Mouse (Mus musculus): ENCODE results near the gene Wnk2.

The Wnk2 gene

DNA sequence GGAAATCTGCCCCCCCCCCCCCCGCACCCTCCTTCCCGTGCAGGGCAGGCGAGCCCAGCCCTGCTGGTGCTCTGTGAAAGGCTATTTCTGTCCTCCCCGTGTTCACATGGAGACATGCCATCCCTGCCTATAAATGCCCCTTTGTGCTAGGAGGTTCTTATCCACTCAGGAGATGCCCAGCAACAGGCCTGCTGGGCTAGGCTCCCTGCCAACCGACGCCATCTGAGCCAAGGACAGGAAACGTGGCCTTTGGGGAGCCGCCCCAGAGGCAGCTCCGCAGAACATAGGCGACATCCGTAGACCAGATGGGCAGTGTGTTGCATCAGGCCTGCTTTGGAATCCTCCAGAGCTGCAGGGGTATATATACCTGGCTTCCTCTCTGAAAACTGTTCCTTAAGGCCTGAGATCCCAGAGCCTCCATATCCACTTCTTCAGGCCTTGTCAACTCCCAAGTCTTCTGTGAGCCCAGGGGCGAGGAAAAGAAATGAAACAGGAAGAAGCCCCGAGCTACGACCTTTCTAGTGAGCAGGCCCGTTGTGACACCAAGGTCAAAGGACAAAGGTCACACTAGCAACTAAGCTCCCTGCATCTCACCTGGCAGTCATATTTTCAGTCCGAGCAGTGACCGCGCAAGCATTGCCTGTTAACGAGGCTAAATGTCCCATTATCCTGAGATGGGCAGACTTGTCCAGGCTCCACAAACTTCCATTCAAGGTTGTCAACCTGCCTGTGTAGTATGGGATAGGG is 31.2 kb upstream of the Wnk2 start:
- in situ Hi-C loops (cut with MboI; ENCODE audit: low sequenced_read_pairs) = no loop called here

DNA sequence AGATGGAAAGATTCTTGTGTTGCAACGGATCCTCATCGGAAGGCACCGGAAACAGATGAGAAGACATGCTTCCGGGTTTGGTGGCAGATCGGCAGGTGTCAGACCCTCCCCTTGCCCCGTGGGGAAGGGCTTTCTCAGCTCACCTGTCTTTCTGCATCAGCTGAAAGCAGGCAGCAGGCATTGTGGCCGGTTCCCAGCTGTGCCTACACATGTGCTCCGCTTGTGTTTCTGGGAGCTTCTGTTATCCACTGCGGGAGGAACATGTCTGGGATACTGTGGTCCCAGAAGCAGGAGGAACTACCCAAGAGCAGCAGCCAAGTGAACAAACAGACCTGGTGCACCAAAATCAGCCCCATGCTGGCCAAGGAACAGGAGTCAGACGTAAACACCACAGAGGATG is 27.7 kb upstream of the Wnk2 start:
- in situ Hi-C loops (cut with MboI; ENCODE audit: low sequenced_read_pairs) = no loop called here

DNA sequence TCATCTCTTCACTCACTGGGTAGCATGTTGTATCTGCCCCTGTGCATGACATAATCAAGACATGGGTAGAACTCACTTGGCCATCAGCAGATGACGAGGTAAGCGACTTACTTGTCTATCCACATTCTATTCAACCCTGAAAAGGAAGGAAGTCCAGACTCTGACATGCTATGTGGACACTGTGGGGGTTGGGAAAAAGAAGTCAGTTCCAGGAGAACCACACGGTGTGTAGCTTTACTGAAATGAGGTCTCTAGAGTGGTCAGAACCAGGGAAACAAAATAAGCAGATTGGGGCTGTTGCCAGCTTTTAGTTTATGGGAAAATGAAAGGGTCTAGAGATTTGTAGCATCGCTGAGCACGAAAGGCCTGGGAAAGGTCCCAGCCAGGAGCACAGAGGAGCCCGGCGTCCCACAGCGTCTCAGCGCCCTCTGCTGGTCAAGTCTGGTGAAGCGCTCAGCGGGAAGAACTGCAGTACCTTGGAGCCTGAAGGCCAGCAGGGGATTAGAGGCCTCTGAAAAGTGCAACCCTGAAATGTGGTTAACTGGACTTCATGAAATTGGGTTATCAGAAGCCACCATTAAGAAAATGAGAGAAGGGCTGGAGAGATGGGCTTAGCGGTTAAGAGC is 25.3 kb upstream of the Wnk2 start:
- in situ Hi-C loops (cut with MboI; ENCODE audit: low sequenced_read_pairs) = loop anchor here (25.0 kb wide), 1 partner anchor 511 kb away; the partner anchor contains the start of gene Barx1

DNA sequence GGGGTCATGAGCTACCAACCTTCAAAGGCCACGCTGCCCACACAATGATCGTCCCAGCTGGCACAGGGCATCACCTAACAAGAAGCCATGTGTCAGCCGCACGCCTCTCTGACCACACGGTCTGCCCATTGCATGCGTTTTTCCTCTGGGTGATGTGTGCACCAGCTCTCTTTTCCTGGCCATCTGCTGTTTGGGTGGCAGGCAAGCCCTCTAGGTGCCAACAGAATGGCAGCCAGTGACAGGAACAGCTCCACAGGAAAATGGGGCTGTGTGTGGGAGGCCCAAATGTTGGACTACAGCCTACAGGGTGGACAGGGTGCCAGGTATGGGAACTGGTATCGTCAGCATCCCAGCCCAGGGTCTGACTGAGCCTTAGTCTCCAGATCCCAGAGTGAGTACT is 24.5 kb upstream of the Wnk2 start:
- in situ Hi-C loops (cut with MboI; ENCODE audit: low sequenced_read_pairs) = loop anchor here (25.0 kb wide), 1 partner anchor 510 kb away; the partner anchor contains the start of gene Barx1

DNA sequence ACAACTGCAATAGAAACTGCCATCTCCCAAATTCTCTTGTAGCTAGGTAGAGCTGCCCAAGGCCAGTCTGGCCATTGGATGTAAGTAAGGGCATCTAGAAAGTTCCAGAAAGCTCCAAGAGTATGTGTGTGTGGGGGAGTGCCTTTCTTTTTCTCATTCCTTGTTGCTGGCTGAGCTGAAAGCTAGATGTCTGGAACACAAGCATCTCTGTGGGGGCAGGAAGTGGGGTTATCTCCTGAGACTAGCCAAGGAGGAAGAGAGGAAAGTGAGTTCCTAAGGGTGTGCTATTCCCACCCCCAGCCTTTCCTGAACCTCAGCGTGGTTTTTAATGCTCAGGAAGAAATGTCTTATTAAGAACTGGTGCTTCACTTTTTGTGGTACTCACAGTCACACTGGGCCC is 23.9 kb upstream of the Wnk2 start:
- in situ Hi-C loops (cut with MboI; ENCODE audit: low sequenced_read_pairs) = loop anchor here (25.0 kb wide), 1 partner anchor 509 kb away; the partner anchor contains the start of gene Barx1

DNA sequence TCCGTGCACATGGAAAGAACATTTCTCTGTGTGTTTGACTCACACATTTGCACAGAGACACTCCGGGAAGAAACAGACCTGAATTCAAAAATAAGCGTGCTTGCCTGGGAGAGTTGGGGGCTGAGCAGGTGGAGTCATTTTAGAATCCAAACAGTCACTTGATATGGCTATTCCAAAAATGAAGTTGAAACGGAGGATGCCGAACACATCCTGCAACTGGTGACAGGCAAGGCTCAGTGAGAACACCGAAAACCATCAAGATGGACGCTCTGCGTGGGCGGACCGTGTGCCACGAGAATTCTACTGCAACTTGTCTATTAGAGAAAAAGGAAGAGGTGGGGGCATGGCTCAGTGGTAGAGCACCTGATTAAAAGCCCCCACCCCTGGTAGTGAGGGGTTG is 22.8 kb upstream of the Wnk2 start:
- in situ Hi-C loops (cut with MboI; ENCODE audit: low sequenced_read_pairs) = loop anchor here (25.0 kb wide), 1 partner anchor 508 kb away; the partner anchor contains the start of gene Barx1

DNA sequence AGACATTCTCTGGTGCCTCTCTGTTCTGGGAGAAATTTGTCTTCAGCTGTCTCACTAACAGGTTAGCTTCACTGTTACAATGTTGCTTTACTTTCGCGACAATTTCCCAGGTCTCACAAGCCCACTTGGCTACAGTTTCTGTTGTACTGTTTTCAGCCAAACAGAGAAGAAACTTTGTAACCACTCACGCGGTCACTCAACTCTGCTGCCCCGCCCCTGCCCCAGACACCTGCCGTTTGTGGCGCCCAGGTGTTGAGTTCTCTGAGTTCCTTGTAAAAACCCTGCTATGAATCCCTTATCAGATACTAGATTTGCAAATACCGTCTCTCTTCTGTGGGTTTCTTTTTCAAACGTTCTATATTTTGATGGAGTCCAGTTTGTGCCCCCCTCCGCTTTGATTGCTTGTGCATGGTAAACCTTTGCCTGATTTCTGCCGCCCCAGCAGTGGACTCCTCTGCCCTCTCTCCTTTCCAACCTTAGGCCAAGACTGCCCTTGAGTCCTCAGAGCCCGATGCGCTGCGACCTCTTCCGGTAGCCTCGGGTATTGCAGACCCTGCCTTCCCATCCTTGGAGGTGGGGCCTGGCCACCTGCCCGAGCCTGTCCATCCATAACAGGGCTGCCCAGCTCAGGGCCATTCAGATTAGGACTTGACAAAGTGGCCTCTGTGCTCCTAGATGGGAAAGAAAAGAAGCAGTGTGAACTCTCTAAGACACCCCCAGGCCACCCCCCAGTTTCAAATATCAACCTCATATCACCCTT is 21.8 kb upstream of the Wnk2 start:
- in situ Hi-C loops (cut with MboI; ENCODE audit: low sequenced_read_pairs) = loop anchor here (25.0 kb wide), 1 partner anchor 507 kb away; the partner anchor contains the start of gene Barx1

DNA sequence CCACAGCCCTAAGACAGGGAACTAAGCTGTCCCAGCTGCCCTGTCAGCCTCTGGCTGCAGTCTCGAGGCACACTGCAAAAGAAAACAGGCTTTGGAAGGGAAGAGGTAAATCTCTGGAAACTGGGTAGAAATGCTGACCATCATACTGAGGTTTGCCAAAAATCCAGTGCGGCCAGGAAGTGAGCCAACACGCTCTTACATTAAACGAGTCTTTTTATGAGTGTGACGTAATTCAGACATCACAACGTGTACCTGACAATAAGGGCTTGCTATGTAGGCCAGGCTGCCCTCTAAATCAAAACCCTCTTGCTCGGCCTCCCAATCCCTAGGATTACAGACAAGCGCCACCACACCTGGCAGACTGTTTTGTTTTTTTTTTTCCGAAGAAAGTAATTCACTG is 19.3 kb upstream of the Wnk2 start:
- in situ Hi-C loops (cut with MboI; ENCODE audit: low sequenced_read_pairs) = loop anchor here (25.0 kb wide), 1 partner anchor 505 kb away; the partner anchor contains the start of gene Barx1

DNA sequence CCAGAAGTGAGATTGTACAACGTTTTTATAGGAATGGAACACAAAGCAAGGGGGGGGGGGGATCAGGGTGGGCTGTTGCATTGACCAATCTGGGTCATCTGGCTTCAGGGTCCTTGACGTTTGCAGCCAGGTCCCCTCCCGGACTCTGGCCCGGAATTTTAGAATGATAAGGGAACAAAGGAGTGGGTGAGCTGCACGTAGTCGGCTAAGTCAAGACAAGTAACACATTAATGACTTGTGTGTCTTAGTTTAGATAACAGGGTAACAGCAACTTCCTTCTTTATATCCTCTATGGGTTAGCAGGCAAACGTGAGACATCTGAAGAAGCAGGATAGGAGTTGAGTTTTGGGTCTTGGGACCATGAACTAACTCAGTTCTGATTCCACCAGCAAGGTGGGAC is 15.8 kb upstream of the Wnk2 start:
- in situ Hi-C loops (cut with MboI; ENCODE audit: low sequenced_read_pairs) = loop anchor here (25.0 kb wide), 1 partner anchor 501 kb away; the partner anchor contains the start of gene Barx1

DNA sequence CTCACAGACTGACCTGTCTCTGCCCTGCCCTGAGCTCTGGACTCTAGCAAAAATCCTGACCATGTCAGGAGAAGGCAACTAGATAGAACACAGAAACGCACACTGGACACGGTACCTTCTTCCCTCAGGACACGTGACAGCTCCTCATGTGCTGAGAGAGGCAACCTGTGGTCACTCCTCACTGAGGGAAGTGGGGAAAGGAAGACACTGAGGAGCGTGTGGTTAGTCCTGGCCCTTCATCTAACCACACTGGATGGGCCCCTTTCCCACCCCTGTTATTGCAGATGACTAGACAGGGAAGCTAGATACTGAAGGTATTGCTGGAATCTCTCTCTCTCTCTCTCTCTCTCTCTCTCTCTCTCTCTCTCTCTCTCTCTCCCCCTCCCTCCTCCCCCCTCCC is 14.9 kb upstream of the Wnk2 start:
- in situ Hi-C loops (cut with MboI; ENCODE audit: low sequenced_read_pairs) = loop anchor here (25.0 kb wide), 1 partner anchor 500 kb away; the partner anchor contains the start of gene Barx1

DNA sequence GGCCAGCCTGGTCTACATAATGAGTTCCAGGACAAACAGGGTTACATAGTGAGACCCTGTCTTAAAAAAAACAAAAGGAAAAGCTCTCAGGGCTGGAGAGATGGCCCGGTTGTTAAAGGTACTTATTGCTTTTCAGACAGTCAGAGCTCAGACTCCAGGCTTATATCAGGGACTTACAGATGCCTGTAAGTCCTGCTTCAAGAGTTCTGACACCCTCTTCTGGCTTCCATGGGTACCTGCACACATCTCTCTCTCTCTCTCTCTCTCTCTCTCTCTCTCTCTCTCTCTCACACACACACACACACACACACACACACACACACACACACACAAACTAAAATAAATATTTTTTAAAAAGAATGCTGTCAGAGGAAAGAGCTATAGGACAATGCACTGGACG is 13.4 kb upstream of the Wnk2 start:
- in situ Hi-C loops (cut with MboI; ENCODE audit: low sequenced_read_pairs) = loop anchor here (25.0 kb wide), 1 partner anchor 499 kb away; the partner anchor contains the start of gene Barx1

DNA sequence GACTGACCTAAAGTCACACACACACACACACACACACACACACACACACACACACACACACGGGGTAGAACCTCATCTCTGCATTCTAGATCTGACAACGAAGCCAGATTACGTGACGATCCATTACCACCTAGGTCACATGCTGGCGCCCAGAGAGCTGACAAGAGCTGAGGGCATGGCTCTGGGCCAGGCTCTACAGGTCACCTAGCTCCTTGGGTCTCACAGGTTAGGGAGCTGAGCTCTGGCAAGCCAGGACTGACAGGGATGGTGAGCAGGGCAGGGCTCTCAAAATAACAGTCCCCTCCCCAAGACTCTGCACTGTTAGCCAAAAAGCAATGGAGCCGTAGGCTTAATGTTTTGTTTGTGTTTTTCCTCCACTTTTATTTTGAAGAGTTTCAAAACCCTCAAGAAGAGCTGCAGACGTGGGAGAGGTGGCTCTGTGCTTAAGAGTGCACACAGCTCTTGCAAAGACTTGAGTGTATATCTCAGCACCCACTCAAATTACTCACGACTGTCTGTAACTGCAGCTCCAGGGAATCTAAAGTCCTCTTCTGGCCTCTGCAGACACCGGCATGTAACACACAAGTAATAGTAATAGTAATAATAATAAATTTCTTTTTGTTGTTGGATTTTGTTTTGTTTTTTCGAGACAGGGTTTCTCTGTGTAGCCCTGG is 10.4 kb upstream of the Wnk2 start:
- in situ Hi-C loops (cut with MboI; ENCODE audit: low sequenced_read_pairs) = loop anchor here (25.0 kb wide), 1 partner anchor 496 kb away; the partner anchor contains the start of gene Barx1

DNA sequence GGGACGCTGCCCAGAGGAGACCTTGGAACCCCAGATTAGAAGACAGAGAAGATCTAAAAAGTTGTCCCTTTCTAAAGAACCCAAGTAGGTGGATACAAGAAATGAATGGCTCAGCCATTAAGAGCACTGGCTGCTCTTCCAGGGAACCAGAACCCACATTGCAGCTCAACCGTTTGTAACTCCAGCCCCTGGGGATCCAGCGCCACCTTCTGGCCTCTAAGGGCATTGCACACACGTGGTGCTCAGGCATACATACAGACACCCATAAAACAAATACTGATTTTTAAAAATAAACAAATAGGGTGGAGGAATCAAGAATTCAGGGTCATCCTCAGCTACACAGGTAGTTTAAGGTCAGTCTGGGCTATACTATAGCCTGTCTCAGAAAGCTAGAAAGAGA is 8.8 kb upstream of the Wnk2 start:
- in situ Hi-C loops (cut with MboI; ENCODE audit: low sequenced_read_pairs) = loop anchor here (25.0 kb wide), 1 partner anchor 494 kb away; the partner anchor contains the start of gene Barx1

DNA sequence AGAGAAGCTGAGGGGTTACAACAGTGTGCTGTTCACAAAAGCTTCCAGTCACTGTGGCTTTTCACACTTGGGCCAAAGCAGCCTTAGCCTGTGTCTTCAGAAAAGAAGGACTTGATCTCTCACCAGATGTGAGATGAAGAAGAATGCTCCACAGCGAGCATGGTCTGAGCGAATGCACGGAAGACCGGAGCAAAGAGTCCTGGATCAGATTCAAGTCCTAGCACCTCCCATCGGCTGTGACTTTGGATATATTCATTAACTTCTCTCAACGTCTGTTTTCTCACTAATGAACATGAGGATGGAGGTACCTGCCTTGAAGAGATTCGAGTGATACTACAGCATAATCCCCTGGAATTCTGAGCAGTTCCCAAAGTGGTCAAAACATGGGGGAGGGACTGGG is 6.8 kb upstream of the Wnk2 start:
- in situ Hi-C loops (cut with MboI; ENCODE audit: low sequenced_read_pairs) = loop anchor here (25.0 kb wide), 1 partner anchor 492 kb away; the partner anchor contains the start of gene Barx1

DNA sequence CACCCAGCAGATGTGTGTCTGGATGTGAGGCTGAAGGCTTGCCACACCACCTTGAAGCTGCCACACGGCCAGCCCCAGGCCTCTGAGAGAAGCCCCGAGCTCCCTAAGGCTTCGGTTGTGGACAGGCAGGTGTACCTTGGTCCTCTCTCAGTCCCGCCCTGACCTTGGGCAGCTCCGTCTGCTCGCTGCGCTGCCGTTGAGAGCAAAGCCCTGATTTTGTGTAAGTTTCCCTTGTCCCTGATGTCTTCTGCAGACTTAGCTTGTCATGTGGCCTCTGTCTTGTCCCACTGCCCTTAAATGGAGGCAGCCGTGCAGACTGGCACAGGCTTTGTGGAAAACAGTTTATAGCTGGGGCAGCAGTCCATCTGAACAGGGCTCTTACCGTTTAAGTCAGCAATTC is 6.2 kb upstream of the Wnk2 start:
- in situ Hi-C loops (cut with MboI; ENCODE audit: low sequenced_read_pairs) = loop anchor here (25.0 kb wide), 1 partner anchor 492 kb away; the partner anchor contains the start of gene Barx1

DNA sequence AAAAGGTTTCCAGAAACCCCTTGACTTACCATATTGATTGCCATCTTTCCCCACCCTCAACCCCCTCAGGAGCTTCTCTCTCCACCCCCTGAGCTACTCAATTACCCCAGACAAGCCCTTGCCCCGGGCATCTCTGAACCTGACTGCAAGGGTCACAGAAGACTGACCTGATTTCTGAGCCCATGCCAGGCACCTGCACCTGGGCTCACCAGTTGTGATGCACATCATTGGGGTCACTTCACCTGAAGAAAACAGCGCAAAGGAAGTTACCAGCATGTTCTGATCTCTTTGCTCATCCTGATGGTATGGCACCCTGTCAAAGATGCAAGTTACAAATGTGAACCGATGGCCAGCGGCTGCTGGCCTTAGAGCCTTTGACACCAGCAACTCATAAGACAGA is 873 bp upstream of the Wnk2 start:
- in situ Hi-C loops (cut with MboI; ENCODE audit: low sequenced_read_pairs) = no loop called here

DNA sequence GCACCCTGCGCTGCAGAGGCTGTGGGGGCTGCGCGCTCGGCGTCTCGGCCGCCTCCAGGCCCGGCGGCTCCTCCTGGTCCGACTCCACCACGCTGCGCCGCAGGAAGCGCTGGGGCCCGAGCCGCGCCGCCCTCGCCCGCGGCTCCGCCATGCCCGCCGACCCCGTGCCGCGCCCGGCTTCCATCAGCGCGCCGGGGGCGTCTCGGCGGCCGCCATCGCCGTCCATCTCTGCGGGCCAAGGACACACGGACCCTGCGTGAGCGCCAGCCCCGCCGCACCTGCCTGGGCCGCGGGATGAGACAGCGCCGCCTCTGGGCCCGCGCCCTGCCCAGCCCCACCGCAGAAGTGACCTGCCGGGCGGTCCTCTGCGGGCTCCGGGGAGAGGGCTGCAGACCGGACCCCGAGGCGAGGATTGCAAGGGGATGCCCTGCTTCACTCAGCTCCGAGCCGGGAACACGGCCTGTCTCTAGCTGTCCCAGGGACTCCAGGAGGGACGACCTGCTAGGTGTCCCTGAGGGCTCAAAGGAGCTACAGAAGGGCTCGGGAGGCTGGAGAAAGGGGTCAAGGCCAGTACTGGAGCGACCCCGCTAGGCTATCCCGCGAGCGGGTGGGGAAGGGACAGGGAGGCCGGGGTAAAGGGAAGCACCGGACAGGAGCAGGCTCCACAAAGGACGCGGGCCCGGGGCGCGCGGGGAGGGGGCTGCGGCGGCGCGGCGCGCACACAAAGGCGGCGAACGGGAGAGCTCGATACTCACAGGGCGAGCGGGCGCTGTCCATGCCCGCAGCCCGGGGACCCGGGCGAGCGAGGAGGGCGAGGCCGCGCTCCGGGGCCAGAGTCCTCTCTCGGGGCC is 582 bp downstream of the Wnk2 start:
- in situ Hi-C loops (cut with MboI; ENCODE audit: low sequenced_read_pairs) = no loop called here

DNA sequence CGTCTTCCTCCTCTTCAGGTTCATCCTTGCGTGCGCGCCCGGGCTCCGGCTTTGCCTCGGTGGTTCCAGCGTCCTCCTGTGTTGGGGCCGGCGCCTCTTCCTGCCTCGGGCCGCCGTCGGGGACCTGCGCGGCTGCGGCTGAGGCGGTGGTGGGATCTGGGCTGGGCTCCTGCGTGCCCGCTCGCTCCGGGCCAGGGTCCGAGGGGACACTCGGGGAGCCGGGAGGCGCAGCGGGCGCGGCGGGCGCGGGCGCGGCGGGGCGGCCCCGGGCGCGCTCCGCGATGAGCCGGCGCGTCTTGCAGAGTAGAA is 1.2 kb downstream of the Wnk2 start:
- in situ Hi-C loops (cut with MboI; ENCODE audit: low sequenced_read_pairs) = no loop called here

DNA sequence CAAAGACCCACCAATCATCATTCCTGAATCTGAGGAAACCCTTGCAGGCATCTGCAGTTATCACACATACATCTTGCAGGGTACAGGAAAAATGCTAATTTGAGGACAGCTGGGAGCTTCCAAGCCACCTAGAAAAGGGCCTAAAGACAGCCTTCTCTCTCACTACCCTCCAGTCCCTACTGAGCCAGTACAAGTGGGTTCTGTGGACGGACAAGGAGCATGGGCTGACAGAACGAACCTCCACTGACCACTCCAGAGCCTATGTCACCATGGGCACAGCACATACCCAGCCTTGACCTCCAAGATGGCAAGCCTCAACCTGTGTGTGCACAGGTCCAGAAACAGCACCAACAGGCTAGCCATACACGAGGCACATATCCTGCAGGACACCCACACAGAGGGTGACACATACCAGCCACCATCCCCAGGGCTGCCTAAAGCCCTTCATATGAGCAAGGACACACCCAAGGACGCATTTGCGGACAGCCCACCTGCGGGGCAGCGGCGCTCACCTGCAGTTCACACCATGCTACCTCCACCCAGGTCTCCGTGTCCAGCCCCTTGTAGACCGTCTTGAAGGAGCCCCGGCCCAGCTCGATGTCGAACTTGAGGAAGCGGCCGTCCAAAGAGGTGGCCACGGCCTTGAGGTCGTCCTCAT is 1.6 kb downstream of the Wnk2 start:
- in situ Hi-C loops (cut with MboI; ENCODE audit: low sequenced_read_pairs) = no loop called here
